Mouse (Mus musculus): Measurements from ENCODE around the gene Wfdc12. TPM values are rescaled to one million over a fixed set of nuclear protein-coding genes. Genes with fewer than 3 reads are reported as not detected.

The Wfdc12 gene
- polyA plus RNA-seq, 1 experiment = not detected

DNA sequence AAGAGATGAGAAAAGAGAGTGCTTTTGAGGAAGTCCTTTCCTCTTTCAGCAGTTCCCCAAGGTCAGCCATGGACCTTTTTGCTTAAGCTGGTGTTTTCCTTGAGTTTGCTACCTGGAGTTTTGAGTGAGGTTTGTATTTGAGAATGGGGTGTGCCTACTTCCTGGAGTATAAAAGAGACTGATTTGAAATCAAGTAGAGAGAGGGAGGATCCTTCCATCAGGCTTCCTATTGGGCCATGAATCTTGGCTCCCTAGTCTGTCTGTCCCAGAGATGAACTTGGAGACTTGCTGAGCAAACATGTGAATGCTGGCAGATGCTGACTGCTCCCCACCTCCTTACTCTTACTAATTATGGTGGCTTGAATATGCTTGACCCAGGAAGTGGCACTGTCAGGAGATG lies 1.9 kb upstream of the Wfdc12 start:
- Histone ChIP-seq H3K4me3 (no peak overlapping the region), H3K4me2 (ENCODE audit: low read depth) (no peak overlapping the region), H3K79me2 (ENCODE audit: control insufficient read depth, insufficient read depth) (no peaks in the 10 kb centered on the region), H3K36me3 (ENCODE audit: control insufficient read depth, insufficient read depth) (no peaks in the 10 kb centered on the region), H3ac (ENCODE audit: control insufficient read depth, insufficient read length) (no peak overlapping the region), H3K27me3 (ENCODE audit: control insufficient read depth, insufficient read depth, insufficient read length) (peaks cover 75% of the 10 kb centered on the region)
- TF ChIP-seq TCF3 (IDR thresholded peaks at IDR 0.05; ENCODE audit: insufficient read length, low read depth) (no peak), USF1 (IDR thresholded peaks at IDR 0.05; ENCODE audit: low read depth) (no peak), REST (IDR thresholded peaks at IDR 0.05; ENCODE audit: insufficient read depth, insufficient read length) (no peak), POLR2A (IDR thresholded peaks at IDR 0.05; ENCODE audit: insufficient read length, low read depth) (no peak), E2F4 (IDR thresholded peaks at IDR 0.05; ENCODE audit: insufficient read depth) (no peak)

GRCm38 (mm10) chr2:164188722-164189121 lies 1.7 kb downstream of the Wfdc12 start:
- Histone ChIP-seq H3K36me3 (ENCODE audit: control insufficient read depth, insufficient read depth) (no peaks in the 10 kb centered on the region), H3K27me3 (ENCODE audit: control insufficient read depth, insufficient read depth, insufficient read length) (peaks cover 47% of the 10 kb centered on the region), H3K4me3 (no peak overlapping the region), H3K79me2 (ENCODE audit: control insufficient read depth, insufficient read depth) (no peaks in the 10 kb centered on the region), H3ac (ENCODE audit: control insufficient read depth, insufficient read length) (no peak overlapping the region), H3K4me2 (ENCODE audit: low read depth) (no peak overlapping the region)
- TF ChIP-seq MYOG (IDR thresholded peaks at IDR 0.05; ENCODE audit: control insufficient read depth in 1 of 3, insufficient read depth in 1 of 3, insufficient read length in 2 of 3, low read depth in 2 of 3) (no peak), SRF (IDR thresholded peaks at IDR 0.05; ENCODE audit: control insufficient read depth, insufficient read length, low read depth) (no peak), TCF12 (IDR thresholded peaks at IDR 0.05; ENCODE audit: insufficient read depth, poor library complexity, severe bottlenecking) (no peak), MYOD1 (IDR thresholded peaks at IDR 0.05; ENCODE audit: control insufficient read depth in 1 of 3, insufficient read length in 2 of 3, low read depth in 2 of 3) (no peak), CEBPB (IDR thresholded peaks at IDR 0.05; ENCODE audit: insufficient read depth, poor library complexity, severe bottlenecking) (no peak), MAX (IDR thresholded peaks at IDR 0.05; ENCODE audit: low read depth) (no peak), TCF3 (IDR thresholded peaks at IDR 0.05; ENCODE audit: insufficient read length, low read depth) (no peak), REST (IDR thresholded peaks at IDR 0.05; ENCODE audit: insufficient read depth, insufficient read length) (no peak), USF1 (IDR thresholded peaks at IDR 0.05; ENCODE audit: low read depth) (no peak), POLR2AphosphoS2 (IDR thresholded peaks at IDR 0.05; ENCODE audit: insufficient read length, low read depth) (no peak), E2F4 (IDR thresholded peaks at IDR 0.05; ENCODE audit: insufficient read depth) (no peak), POLR2A (IDR thresholded peaks at IDR 0.05; ENCODE audit: insufficient read length, low read depth) (no peak)

DNA sequence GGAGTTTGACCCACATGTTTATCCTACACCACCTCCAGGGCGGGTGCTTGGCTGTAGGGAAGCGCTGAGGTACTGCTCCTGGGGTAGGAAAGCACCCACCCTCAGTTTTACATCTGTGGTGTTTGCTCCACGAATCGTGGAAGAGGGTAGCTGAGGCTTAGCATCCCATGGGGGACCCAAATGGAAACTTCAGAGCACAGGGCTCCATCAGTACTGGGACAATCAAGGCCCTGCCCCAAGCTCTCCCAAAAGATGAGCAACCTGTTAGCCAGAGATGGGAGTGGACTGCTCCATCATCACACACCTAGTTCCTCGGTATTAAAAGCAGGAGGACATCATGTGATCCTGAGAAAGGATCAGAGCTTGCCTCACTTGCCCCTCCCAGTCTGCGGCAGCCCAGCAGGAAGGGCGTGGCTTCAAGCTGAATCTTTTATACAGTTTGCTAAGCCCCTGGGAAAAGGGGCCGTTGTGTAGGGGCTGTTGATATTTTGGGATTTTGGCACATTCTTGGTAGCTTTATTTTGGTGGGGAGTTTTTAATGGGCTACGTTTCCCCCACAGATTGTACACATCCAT lies 6.2 kb downstream of the Wfdc12 start:
- Histone ChIP-seq H3K36me3 (ENCODE audit: control insufficient read depth, insufficient read depth) (no peaks in the 10 kb centered on the region), H3K4me2 (ENCODE audit: low read depth) (no peak overlapping the region), H3K27me3 (ENCODE audit: control insufficient read depth, insufficient read depth, insufficient read length) (peaks cover 45% of the 10 kb centered on the region), H3ac (ENCODE audit: control insufficient read depth, insufficient read length) (no peak overlapping the region), H3K4me3 (no peak overlapping the region), H3K79me2 (ENCODE audit: control insufficient read depth, insufficient read depth) (no peaks in the 10 kb centered on the region)
- TF ChIP-seq MYOD1 (IDR thresholded peaks at IDR 0.05; ENCODE audit: control insufficient read depth in 1 of 3, insufficient read length in 2 of 3, low read depth in 2 of 3) (no peak), REST (IDR thresholded peaks at IDR 0.05; ENCODE audit: insufficient read depth, insufficient read length) (no peak), POLR2A (IDR thresholded peaks at IDR 0.05; ENCODE audit: insufficient read length, low read depth) (no peak), USF1 (IDR thresholded peaks at IDR 0.05; ENCODE audit: low read depth) (no peak), TCF3 (IDR thresholded peaks at IDR 0.05; ENCODE audit: insufficient read length, low read depth) (no peak), CEBPB (IDR thresholded peaks at IDR 0.05; ENCODE audit: insufficient read depth, poor library complexity, severe bottlenecking) (no peak), TCF12 (IDR thresholded peaks at IDR 0.05; ENCODE audit: insufficient read depth, poor library complexity, severe bottlenecking) (no peak), E2F4 (IDR thresholded peaks at IDR 0.05; ENCODE audit: insufficient read depth) (no peak), MYOG (IDR thresholded peaks at IDR 0.05; ENCODE audit: control insufficient read depth in 1 of 3, insufficient read depth in 1 of 3, insufficient read length in 2 of 3, low read depth in 2 of 3) (no peak)

DNA sequence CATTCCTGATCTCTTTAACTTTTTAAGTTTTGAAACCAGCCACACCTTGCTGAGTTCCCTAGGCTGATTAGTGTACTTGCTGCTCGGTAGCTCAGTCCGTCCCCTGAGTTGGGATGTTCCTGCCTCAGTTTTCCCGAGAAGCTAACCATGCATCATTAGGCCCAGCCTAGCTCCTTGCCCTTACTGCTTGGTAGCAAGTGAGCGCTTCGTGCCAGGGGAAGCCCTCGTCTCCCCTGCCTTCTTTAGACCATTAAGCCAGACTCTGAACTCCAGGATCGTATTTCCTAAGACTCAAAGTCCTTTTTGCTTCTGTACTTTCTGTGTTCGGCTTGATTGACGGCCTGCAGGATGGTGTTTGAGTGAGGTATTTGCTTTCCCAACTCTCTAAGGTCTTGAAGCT lies 7.1 kb downstream of the Wfdc12 start:
- Histone ChIP-seq H3ac (ENCODE audit: control insufficient read depth, insufficient read length) (no peak overlapping the region), H3K27me3 (ENCODE audit: control insufficient read depth, insufficient read depth, insufficient read length) (peaks cover 51% of the 10 kb centered on the region), H3K4me2 (ENCODE audit: low read depth) (no peak overlapping the region), H3K4me3 (no peak overlapping the region), H3K79me2 (ENCODE audit: control insufficient read depth, insufficient read depth) (no peaks in the 10 kb centered on the region), H3K36me3 (ENCODE audit: control insufficient read depth, insufficient read depth) (no peaks in the 10 kb centered on the region)
- TF ChIP-seq MAX (IDR thresholded peaks at IDR 0.05; ENCODE audit: low read depth) (no peak), POLR2A (IDR thresholded peaks at IDR 0.05; ENCODE audit: insufficient read length, low read depth) (no peak), TCF3 (IDR thresholded peaks at IDR 0.05; ENCODE audit: insufficient read length, low read depth) (no peak), USF1 (IDR thresholded peaks at IDR 0.05; ENCODE audit: low read depth) (no peak), POLR2AphosphoS2 (IDR thresholded peaks at IDR 0.05; ENCODE audit: insufficient read length, low read depth) (no peak), MYOD1 (IDR thresholded peaks at IDR 0.05; ENCODE audit: control insufficient read depth in 1 of 3, insufficient read length in 2 of 3, low read depth in 2 of 3) (no peak), CEBPB (IDR thresholded peaks at IDR 0.05; ENCODE audit: insufficient read depth, poor library complexity, severe bottlenecking) (no peak), TCF12 (IDR thresholded peaks at IDR 0.05; ENCODE audit: insufficient read depth, poor library complexity, severe bottlenecking) (no peak), E2F4 (IDR thresholded peaks at IDR 0.05; ENCODE audit: insufficient read depth) (no peak), MYOG (IDR thresholded peaks at IDR 0.05; ENCODE audit: control insufficient read depth in 1 of 3, insufficient read depth in 1 of 3, insufficient read length in 2 of 3, low read depth in 2 of 3) (no peak), SRF (IDR thresholded peaks at IDR 0.05; ENCODE audit: control insufficient read depth, insufficient read length, low read depth) (no peak), REST (IDR thresholded peaks at IDR 0.05; ENCODE audit: insufficient read depth, insufficient read length) (no peak)
